Mouse (Mus musculus) cerebellum, adult 2 months (tissue): ENCODE results near the gene Saxo2.

ENCODE experiments used
- CTCF ChIP-seq: fragments of 200-500 bp; IDR thresholded peaks from 2 replicates; pipeline ENCODE4 v1.5.1; 2011; ENCODE audit warnings: low read depth, mild to moderate bottlenecking, control low read depth, low read length, moderate library complexity, borderline replicate concordance; ENCODE audit not compliant: insufficient read depth
- POLR2A ChIP-seq: fragments of 200-500 bp; IDR thresholded peaks from 2 replicates; pipeline ENCODE4 v1.6.1; 2011; ENCODE audit warnings: low read length, control low read depth, borderline replicate concordance; ENCODE audit not compliant: insufficient read depth

DNA sequence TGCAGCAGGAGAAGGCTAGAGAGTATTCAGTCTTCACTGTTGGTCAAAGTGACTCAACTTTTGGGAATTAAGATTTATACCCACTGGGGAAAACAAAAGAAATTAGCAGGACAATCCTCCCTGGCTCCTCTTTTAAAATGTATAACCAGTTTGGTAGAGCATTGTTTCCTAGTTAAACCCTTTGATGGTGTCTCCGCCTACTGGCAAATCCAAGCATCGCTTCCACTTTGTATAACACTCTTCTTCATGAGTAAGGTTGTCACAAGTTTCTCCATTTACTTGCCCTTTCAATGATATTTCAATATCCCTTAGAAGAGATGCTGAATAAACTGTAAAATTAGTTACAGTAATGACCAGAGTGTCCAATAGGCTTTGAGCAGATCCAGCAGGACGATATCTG, 38.7 kb downstream of the Saxo2 start:
- TF ChIP-seq CTCF (no peak), POLR2A (no peak)
